Mouse (Mus musculus) megakaryocyte, embryonic 14.5 days (primary cell): ENCODE data around the gene Calhm3.

Experiments used
- FLI1 ChIP-seq: IDR thresholded peaks from 2 replicates; pipeline ENCODE4 v1.6.1; 2012; ENCODE audit warnings: low read length, inconsistent platforms, mixed read lengths
- GATA1 ChIP-seq: IDR thresholded peaks from 3 replicates; pipeline ENCODE4 v1.6.1; 2012; ENCODE audit warnings: mixed read lengths, low read length, inconsistent platforms, borderline replicate concordance

DNA sequence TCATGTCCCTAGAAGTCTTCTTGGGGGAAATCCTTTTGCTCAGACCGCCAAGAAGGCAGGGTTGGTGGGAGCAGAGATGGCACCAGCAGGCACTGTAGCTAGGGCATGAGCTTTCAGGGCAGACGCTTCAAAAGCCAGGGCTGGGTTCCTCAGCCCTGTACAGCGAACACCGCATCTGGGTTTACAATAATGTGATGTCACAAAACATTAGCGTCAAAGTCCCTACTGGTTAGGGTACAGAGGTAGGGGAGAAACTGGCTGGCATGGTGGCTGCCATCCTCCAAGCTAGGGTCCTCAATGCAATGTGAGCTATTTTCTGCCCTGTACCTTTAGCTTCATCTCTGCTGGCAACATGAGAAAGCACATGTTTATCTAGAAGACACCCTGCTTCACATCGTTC is 45.5 kb upstream of the Calhm3 start:
- TF ChIP-seq FLI1 (no peak), GATA1 (no peak)
